Mouse (Mus musculus) heart, postnatal 0 days (tissue): ENCODE measurements around the gene St6galnac3.

ENCODE experiments used
- CTCF ChIP-seq: IDR thresholded peaks from 2 replicates; pipeline ENCODE4 v1.5.1; 2016; ENCODE audit warnings: antibody characterized with exemption, control low read depth, low read depth
- EP300 ChIP-seq: IDR thresholded peaks from 2 replicates; pipeline ENCODE4 v1.6.1; 2016; ENCODE audit warnings: antibody characterized with exemption, low read depth

- TF ChIP-seq CTCF: no peak
- TF ChIP-seq EP300: no peak
Measured at GRCm38 (mm10) chr3:153674359-153674758, 50.6 kb downstream of the St6galnac3 start.
